Mouse (Mus musculus) forebrain, embryonic 13.5 days (tissue): ENCODE measurements around the gene Hist2h2ab. TPM values are rescaled to one million over a fixed set of nuclear protein-coding genes. Genes with fewer than 3 reads are reported as not detected.
"Not testable (repeated sequence)": the region's sequence is repeated elsewhere in the genome, so short reads cannot be mapped to it uniquely, and the experiment has no call there.

Source experiments
- ATAC-seq: fragments of 200-750 bp; cut with Nextera tagmentation; 2 replicates; pipeline ENCODE4 v1.8.0; 2017
- H3K27ac ChIP-seq: fragments of 300-500 bp; sonication (generic); 2 replicates; pipeline ENCODE4 v1.5.1; 2015; ENCODE audit warnings: inconsistent platforms, mild to moderate bottlenecking, moderate library complexity
- H3K27me3 ChIP-seq: fragments of 300-500 bp; sonication (generic); 2 replicates; pipeline ENCODE4 v1.6.1; 2015; ENCODE audit warnings: mild to moderate bottlenecking, inconsistent platforms
- H3K36me3 ChIP-seq: fragments of 300-500 bp; sonication (generic); 2 replicates; pipeline ENCODE4 v1.6.1; 2015; ENCODE audit warnings: mild to moderate bottlenecking, inconsistent platforms; ENCODE audit not compliant: poor library complexity, severe bottlenecking
- H3K4me1 ChIP-seq: fragments of 300-500 bp; sonication (generic); 2 replicates; pipeline ENCODE4 v1.6.1; 2015; ENCODE audit warnings: inconsistent platforms
- H3K4me2 ChIP-seq: fragments of 300-500 bp; sonication (generic); 2 replicates; pipeline ENCODE4 v1.6.1; 2015; ENCODE audit warnings: inconsistent platforms, mild to moderate bottlenecking, moderate library complexity
- H3K4me3 ChIP-seq: fragments of 300-500 bp; sonication (generic); 2 replicates; pipeline ENCODE4 v1.5.1; 2015; ENCODE audit warnings: mild to moderate bottlenecking, inconsistent platforms
- H3K9ac ChIP-seq: fragments of 300-500 bp; sonication (generic); 2 replicates; pipeline ENCODE4 v1.6.1; 2015; ENCODE audit warnings: mild to moderate bottlenecking, inconsistent platforms
- H3K9me3 ChIP-seq: fragments of 300-500 bp; sonication (generic); replicated peaks from 2 replicates; pipeline ENCODE4 v1.6.1; 2016; ENCODE audit warnings: inconsistent platforms
- WGBS: fragments of 180-500 bp; shearing (Covaris S2); methylation state at CpG from one replicate; pipeline ENCODE4 v1.1.7; 2015; 5-methylcytosine and 5-hydroxymethylcytosine counted together
- polyA plus RNA-seq: library from polyadenylated mRNA; unstranded; fragments of >200 nt; fragmentation: Nextera tagmentation; extraction: Ambion mirVana; gene quantifications from 2 replicates; pipeline ENCODE4 v1.2.1, GENCODE M21; 2015

The Hist2h2ab gene
- polyA plus RNA-seq, 1 experiment from 2014 or later, result 2.2 TPM

GRCm38 (mm10) chr3:96243921-96244572 lies 24.4 kb downstream of the Hist2h2ab start:
- WGBS, result 81% methylated on average over 7 of the region's 7 CpGs
- Histone ChIP-seq H3K27ac (peak overlapping the region; percentile 96; the same call in 1 of the 2 replicates), H3K9ac (peak overlapping the region; percentile 79), H3K4me2 (peak overlapping the region; percentile 70), H3K27me3 (no peaks in the 10 kb centered on the region), H3K9me3 (no peaks in the 10 kb centered on the region), H3K36me3 (no peaks in the 10 kb centered on the region), H3K4me1 (peaks cover 41% of the 10 kb centered on the region), H3K4me3 (no peak overlapping the region)
- no peak for ATAC-seq

GRCm38 (mm10) chr3:96245003-96245886 lies 25.6 kb downstream of the Hist2h2ab start, which contains the start of gene Hist2h2aa1:
Hist2h2aa1 (plus strand) TSS chr3:96245497.
- Histone ChIP-seq H3K9ac (peak within 1 kb of the TSS; percentile 79), H3K4me1 (peaks cover 46% of the 10 kb centered on the region), H3K4me3 (peak within 1 kb of the TSS; percentile 48), H3K27ac (peak within 1 kb of the TSS; percentile 96), H3K4me2 (peak within 1 kb of the TSS; percentile 70)
- H3K27me3 ChIP-seq, H3K36me3 ChIP-seq, H3K9me3 ChIP-seq: not testable (repeated sequence)
- ATAC-seq, result peak; percentile 91
- under 1% methylated on average over 27 of the region's 88 CpGs for WGBS

GRCm38 (mm10) chr3:96246018-96246417 lies 26.4 kb downstream of the Hist2h2ab start:
- H3K4me2 ChIP-seq, result peak overlapping the region; percentile 51
- WGBS, result 0% methylated on average over 10 of the region's 21 CpGs
- H3K9me3 ChIP-seq, H3K27me3 ChIP-seq, H3K36me3 ChIP-seq, ATAC-seq: not testable (repeated sequence)
- peak overlapping the region; percentile 60; the same call in 1 of the 2 replicates for H3K9ac ChIP-seq
- H3K4me3 ChIP-seq, result peak overlapping the region; percentile 38
- peak overlapping the region; percentile 80 for H3K27ac ChIP-seq
- peaks cover 42% of the 10 kb centered on the region for H3K4me1 ChIP-seq

DNA sequence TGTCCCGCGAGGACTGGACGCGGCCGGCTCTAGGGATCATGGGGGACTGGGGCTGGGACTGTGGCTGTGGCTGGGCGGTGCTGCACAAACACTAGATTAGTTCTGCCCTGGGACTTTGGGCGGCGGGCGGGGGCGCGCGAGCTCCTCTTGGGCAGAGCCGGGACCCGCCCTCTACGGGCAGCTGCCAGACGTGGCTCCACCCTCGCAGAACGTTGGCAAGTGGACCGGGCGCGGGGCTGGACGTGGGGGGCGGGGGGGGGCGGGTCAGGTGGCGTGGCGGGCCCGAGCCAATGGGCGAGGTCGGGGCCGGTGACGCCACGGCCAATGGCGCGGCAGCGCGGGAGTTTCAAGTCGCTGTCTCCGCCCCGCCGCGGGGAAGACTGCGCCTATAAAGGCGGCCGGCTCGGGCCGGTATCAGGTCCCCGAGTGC lies 26.8 kb downstream of the Hist2h2ab start, which contains the start of gene Hist2h3c1:
Gene Hist2h3c1 (plus strand): TSS at position 259 of the 430 bp plus-strand sequence.
- Histone ChIP-seq H3K9ac (peak within 1 kb of the TSS; percentile 73), H3K4me3 (peak within 1 kb of the TSS; percentile 45), H3K4me2 (peak within 1 kb of the TSS; percentile 62), H3K27ac (peak within 1 kb of the TSS; percentile 80), H3K4me1 (peaks cover 39% of the 10 kb centered on the region)
- not testable (repeated sequence) for H3K27me3 ChIP-seq, H3K36me3 ChIP-seq, H3K9me3 ChIP-seq
- WGBS, result 0% methylated on average over 1 of the region's 47 CpGs
- ATAC-seq, result peak; percentile 90

- H3K9me3 ChIP-seq, result no peaks in the 10 kb centered on the region
- peaks cover 39% of the 10 kb centered on the region for H3K4me1 ChIP-seq
- no peak for ATAC-seq
- peak overlapping the region; percentile 73 for H3K9ac ChIP-seq
- H3K27ac ChIP-seq, result peak overlapping the region; percentile 71
- WGBS, result 2% methylated on average over 11 of the region's 11 CpGs
- no peaks in the 10 kb centered on the region for H3K27me3 ChIP-seq
- H3K4me3 ChIP-seq, result peak overlapping the region; percentile 45
- H3K36me3 ChIP-seq, result no peaks in the 10 kb centered on the region
- H3K4me2 ChIP-seq, result peak overlapping the region; percentile 62
Measured at GRCm38 (mm10) chr3:96247356-96248140, 27.9 kb downstream of the Hist2h2ab start.

GRCm38 (mm10) chr3:96248141-96249033 lies 28.7 kb downstream of the Hist2h2ab start:
- peak overlapping the region; percentile 62 for H3K4me2 ChIP-seq
- no peaks in the 10 kb centered on the region for H3K27me3 ChIP-seq
- 54% methylated on average over 6 of the region's 6 CpGs for WGBS
- peak overlapping the region; percentile 73 for H3K9ac ChIP-seq
- H3K4me3 ChIP-seq, result peak overlapping the region; percentile 45
- no peak for ATAC-seq
- H3K9me3 ChIP-seq, result no peaks in the 10 kb centered on the region
- peaks cover 39% of the 10 kb centered on the region for H3K4me1 ChIP-seq
- no peaks in the 10 kb centered on the region for H3K36me3 ChIP-seq
- no peak overlapping the region for H3K27ac ChIP-seq

GRCm38 (mm10) chr3:96249034-96249345 lies 29.3 kb downstream of the Hist2h2ab start:
- H3K36me3 ChIP-seq, result no peaks in the 10 kb centered on the region
- H3K27me3 ChIP-seq, result no peaks in the 10 kb centered on the region
- 49% methylated on average over 4 of the region's 4 CpGs for WGBS
- 0 out of 2 replicates have a peak overlapping the region, but pooled peaks have one; percentile 73 for H3K9ac ChIP-seq
- H3K4me3 ChIP-seq, result peak overlapping the region; percentile 45; the same call in 1 of the 2 replicates
- H3K4me1 ChIP-seq, result peaks cover 34% of the 10 kb centered on the region
- ATAC-seq, result no peak
- H3K27ac ChIP-seq, result no peak overlapping the region
- peak overlapping the region; percentile 62 for H3K4me2 ChIP-seq
- H3K9me3 ChIP-seq, result no peaks in the 10 kb centered on the region

- Histone ChIP-seq H3K9me3 (no peaks in the 10 kb centered on the region), H3K4me3 (no peak overlapping the region), H3K4me1 (peaks cover 25% of the 10 kb centered on the region), H3K4me2 (no peak overlapping the region), H3K36me3 (no peaks in the 10 kb centered on the region), H3K27ac (no peak overlapping the region), H3K9ac (no peak overlapping the region), H3K27me3 (no peaks in the 10 kb centered on the region)
- WGBS, result 74% methylated on average over 3 of the region's 3 CpGs
- ATAC-seq, result no peak
Measured at GRCm38 (mm10) chr3:96250890-96251289, 31.2 kb downstream of the Hist2h2ab start.

GRCm38 (mm10) chr3:96251787-96252186 lies 32.1 kb downstream of the Hist2h2ab start:
- H3K36me3 ChIP-seq, result no peaks in the 10 kb centered on the region
- H3K4me2 ChIP-seq, result no peak overlapping the region
- no peak overlapping the region for H3K9ac ChIP-seq
- no peak for ATAC-seq
- H3K9me3 ChIP-seq, result no peaks in the 10 kb centered on the region
- no peaks in the 10 kb centered on the region for H3K27me3 ChIP-seq
- no peak overlapping the region for H3K27ac ChIP-seq
- peaks cover 25% of the 10 kb centered on the region for H3K4me1 ChIP-seq
- H3K4me3 ChIP-seq, result no peak overlapping the region
- 93% methylated on average over 3 of the region's 3 CpGs for WGBS

DNA sequence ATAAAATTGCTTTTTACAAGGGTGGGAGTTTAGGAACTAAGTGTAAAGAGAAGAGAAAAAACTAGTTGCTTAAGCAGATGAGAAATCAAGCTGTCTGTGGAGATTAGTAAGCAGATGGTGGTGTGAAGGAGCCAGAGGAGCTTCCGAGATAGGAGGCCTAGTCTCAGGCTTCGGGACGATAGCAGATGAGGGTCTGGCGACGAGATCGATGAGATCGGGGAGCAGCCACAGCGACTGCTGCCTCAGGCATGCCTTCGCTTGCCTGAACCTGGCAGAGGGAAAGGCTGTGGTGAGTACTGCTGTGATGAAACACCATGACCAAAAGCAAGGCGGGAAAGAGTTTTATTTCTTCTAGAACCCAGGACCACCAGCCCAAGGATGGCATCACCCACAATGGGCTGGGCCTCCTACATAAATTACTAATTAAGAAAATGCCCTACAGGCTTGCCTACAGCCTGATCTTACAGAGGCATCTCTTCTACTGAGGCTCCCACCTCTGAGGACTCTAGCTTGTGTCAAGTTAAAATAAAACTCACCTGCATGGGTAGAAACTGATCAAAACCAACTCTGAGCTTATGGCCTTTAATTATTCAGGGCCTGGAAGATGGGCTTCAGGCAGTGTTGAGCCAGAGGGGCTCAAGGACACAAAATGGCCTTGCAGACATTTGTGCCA lies 35.2 kb downstream of the Hist2h2ab start:
- no peak for ATAC-seq
- Histone ChIP-seq H3K36me3 (no peaks in the 10 kb centered on the region), H3K9me3 (no peaks in the 10 kb centered on the region), H3K4me3 (no peak overlapping the region), H3K27me3 (no peaks in the 10 kb centered on the region), H3K27ac (no peak overlapping the region), H3K4me2 (no peak overlapping the region), H3K9ac (no peak overlapping the region), H3K4me1 (no peaks in the 10 kb centered on the region)
- 69% methylated on average over 10 of the region's 10 CpGs for WGBS
